Mouse (Mus musculus) olfactory bulb, adult 2 months (tissue): ENCODE measurements at regions not wholly inside any gene's neighbourhood (a gene's known extent, or its start where the extent isn't known, plus 50 kb on each side); places are given as distances from the start of the nearest gene placed in this dataset.

ENCODE experiments used
- H3K27ac ChIP-seq: fragments of 200-500 bp; 2 replicates; pipeline ENCODE4 v1.5.1; 2012; ENCODE audit warnings: low read depth, low read length; ENCODE audit not compliant: insufficient read depth
- H3K4me1 ChIP-seq: fragments of 200-500 bp; 2 replicates; pipeline ENCODE4 v1.6.1; 2012; ENCODE audit warnings: low read length; ENCODE audit not compliant: control insufficient read depth, insufficient read depth
- H3K4me3 ChIP-seq: fragments of 200-500 bp; 2 replicates; pipeline ENCODE4 v1.5.1; 2012; ENCODE audit warnings: mild to moderate bottlenecking, low read depth, low read length, moderate library complexity; ENCODE audit not compliant: insufficient read depth
- CTCF ChIP-seq: fragments of 200-500 bp; IDR thresholded peaks from 2 replicates; pipeline ENCODE4 v1.5.1; 2012; ENCODE audit warnings: low read depth, mild to moderate bottlenecking, low read length, moderate library complexity; ENCODE audit not compliant: insufficient read depth
- POLR2A ChIP-seq: fragments of 200-500 bp; IDR thresholded peaks from 2 replicates; pipeline ENCODE4 v1.6.1; 2012; ENCODE audit warnings: mild to moderate bottlenecking, low read depth, low read length, moderate library complexity; ENCODE audit not compliant: insufficient read depth
- WGBS: fragments of 180-500 bp; shearing (Covaris S2); methylation state at CpG from one replicate; pipeline ENCODE4 v1.1.7; 2018; 5-methylcytosine and 5-hydroxymethylcytosine counted together

DNA sequence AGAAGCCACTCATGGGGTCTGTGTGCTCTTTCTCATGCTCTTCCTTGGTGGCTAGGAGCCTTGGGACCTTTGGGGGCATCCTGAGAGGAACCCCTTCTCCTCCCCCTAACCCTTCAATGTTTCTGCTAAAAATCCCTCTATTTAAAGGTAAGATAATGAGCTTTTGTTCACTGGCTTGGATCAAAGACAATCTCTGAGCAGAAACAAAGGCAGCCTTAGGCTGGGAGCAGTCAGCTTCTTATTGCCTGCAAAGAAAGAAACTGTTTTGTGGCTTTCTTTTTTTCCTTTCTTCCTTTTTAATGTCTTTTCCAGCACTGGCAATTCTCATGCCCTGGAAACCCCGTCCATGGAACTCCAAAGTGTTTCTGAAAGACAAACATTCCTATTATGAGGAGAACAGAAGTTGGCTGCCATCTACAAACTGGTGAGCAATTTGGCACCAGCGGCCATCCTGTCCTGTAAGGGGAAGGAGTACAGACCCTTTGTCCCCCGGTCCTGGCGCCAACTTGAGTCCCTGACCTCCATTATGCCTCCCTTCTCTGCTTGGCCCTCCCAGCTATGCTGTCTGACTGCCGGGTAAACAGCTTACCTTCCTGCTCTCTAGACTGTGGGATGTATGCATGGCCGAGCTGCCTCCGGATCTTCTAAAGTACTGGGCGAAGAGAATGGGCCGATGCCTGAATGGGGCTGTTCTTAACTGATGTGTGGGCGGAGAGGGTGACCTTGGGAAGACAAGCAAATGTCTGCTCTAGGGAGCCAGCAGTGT is 56.4 kb upstream of the Pabpc6 start:
- TF ChIP-seq POLR2A (no peak), CTCF (no peak)

DNA sequence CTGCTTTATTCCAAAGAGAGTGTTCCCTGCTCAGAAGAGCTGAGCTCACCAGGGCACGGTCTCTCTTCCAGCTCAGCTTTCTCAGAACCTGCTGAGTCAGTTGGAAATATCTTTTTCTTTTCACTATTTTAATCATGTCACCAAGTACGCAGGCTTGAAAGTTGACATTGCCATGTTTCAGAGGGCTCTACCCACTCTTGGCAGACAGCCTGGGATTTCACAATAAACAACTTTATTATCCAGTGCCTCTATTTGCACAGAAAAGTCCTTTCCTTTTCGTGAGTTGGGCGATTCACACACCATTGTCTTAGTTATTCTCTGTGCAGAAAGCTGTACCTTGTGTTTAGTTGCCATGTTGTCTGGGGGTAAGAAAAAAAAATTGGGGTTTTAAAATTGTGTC is 54.0 kb upstream of the Pabpc6 start:
- TF ChIP-seq CTCF (no peak), POLR2A (no peak)
- 33% methylated on average over 4 of the region's 4 CpGs for WGBS
- no peak overlapping the region for H3K27ac ChIP-seq
- peaks cover 4% of the 10 kb centered on the region for H3K4me1 ChIP-seq
- H3K4me3 ChIP-seq, result no peak overlapping the region

More for the DNA sequence above, 56.4 kb upstream of the Pabpc6 start:
- Histone ChIP-seq H3K27ac (peak overlapping the region; percentile 55), H3K4me1 (peaks cover 4% of the 10 kb centered on the region), H3K4me3 (no peak overlapping the region)
- 37% methylated on average over 10 of the region's 10 CpGs for WGBS

DNA sequence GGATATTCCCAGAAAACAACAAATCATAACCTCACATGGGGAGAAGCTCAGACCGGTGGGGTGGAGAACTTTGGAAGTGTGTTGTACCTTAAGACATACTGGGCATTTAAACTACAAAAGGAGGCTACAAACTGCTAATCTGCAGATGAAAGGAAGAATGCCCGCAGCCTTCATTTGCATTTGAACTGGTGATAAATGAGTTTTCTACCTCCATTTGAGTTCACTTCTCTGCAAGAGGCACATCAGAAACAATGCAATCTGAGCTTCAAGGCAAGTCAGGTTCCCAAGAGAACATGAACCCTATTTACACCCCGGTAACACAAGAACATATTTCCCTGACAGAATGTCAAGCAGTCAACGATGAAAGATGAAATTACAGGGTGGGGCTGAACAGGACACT is 53.2 kb upstream of the Pabpc6 start:
- peaks cover 4% of the 10 kb centered on the region for H3K4me1 ChIP-seq
- H3K4me3 ChIP-seq, result no peak overlapping the region
- no peak for TF ChIP-seq POLR2A
- H3K27ac ChIP-seq, result no peak overlapping the region
- WGBS, result 34% methylated on average over 4 of the region's 4 CpGs
